ENCODE assay signal across 8 mouse cellular contexts in the genomic region with DNA sequence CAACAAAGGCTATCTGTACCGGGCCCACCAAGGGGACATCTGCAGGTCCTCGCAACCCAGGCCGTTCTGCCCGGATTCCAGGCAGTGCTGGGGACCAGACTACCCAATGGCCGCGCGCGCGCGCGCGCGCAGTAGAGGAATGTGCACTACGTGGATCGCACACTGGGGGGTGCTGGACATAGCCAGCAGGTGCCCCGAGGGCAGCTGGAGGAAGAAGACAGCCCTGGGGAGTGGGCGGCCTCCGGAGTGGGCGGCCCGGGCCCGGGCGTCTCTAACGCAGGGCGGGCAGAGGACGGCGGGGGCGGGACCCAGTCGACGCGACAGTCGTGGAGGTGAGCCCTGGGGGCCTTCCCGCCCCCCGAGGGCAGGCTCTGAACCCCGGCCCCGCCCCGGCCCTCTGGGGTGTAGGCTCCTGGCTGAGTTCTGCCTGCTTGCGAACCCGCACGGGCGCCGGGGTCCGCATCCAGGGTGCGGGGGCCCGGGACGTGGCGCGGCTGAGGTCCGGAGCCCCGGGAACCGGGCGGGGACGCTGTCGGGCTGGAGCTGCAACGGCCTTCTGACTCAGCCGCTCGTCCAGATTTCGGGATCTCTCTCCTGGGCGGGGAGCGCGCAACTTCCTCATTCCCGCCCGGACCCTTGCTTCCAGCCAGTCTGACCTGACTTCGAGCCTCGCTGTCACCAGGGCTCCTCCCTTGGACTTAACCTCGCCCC. TPM values are rescaled to one million over a fixed set of nuclear protein-coding genes. Genes with fewer than 3 reads are reported as not detected.
DNase-seq lines count a peak whose midpoint lies in the region; ATAC-seq and TF ChIP-seq lines count a peak whose summit lies in the region.

A gene (plus strand): TSS at position 188 of the 711 bp plus-strand sequence.

- peak within 1 kb of the TSS; percentile 60; the same call in 1 of the 2 replicates for H3K27ac ChIP-seq in embryonic facial prominence, embryonic 15.5 days (replicated peaks)
- H3K27ac ChIP-seq in heart, embryonic 10.5 days: peak within 1 kb of the TSS; percentile 90
- H3K27ac ChIP-seq in kidney, embryonic 15.5 days: peak within 1 kb of the TSS; percentile 60; the same call in 1 of the 2 replicates
- 0 out of 2 replicates have a peak within 1 kb of the TSS, but pooled peaks have one; percentile 17 for H3K27ac ChIP-seq in liver, adult 2 months (replicated peaks; ENCODE audit: insufficient read depth, low read depth, low read length)

- no peaks in the 10 kb centered on the region for H3K79me2 ChIP-seq in liver, adult 2 months (ENCODE audit: control insufficient read depth, insufficient read depth, low read length)

- H3K9me3 ChIP-seq in embryonic facial prominence, embryonic 15.5 days (replicated peaks): no peaks in the 10 kb centered on the region
- H3K9me3 ChIP-seq in heart, embryonic 10.5 days: no peaks in the 10 kb centered on the region
- H3K9me3 ChIP-seq in kidney, embryonic 15.5 days (replicated peaks): no peaks in the 10 kb centered on the region

- H3K36me3 ChIP-seq in embryonic facial prominence, embryonic 15.5 days: no peaks in the 10 kb centered on the region
- H3K36me3 ChIP-seq in heart, embryonic 10.5 days: peaks cover 10% of the 10 kb centered on the region
- H3K36me3 ChIP-seq in kidney, embryonic 15.5 days: no peaks in the 10 kb centered on the region
- H3K36me3 ChIP-seq in liver, adult 2 months (ENCODE audit: control insufficient read depth, insufficient read depth, low read length): no peaks in the 10 kb centered on the region

- TF ChIP-seq POLR2A in liver, adult 2 months (IDR thresholded peaks at IDR 0.05; ENCODE audit: extremely low read depth, insufficient read depth, low read length): peak; percentile 51; the same call in 1 of the 2 replicates

- H3K4me3 ChIP-seq in embryonic facial prominence, embryonic 15.5 days (replicated peaks): peak within 1 kb of the TSS; percentile 62
- peak within 1 kb of the TSS; percentile 75 for H3K4me3 ChIP-seq in heart, embryonic 10.5 days
- peak within 1 kb of the TSS; percentile 72 for H3K4me3 ChIP-seq in kidney, embryonic 15.5 days (replicated peaks)
- H3K4me3 ChIP-seq in liver, adult 2 months (ENCODE audit: insufficient read depth, low read depth, low read length): peak within 1 kb of the TSS; percentile 75

- H3K27me3 ChIP-seq in embryonic facial prominence, embryonic 15.5 days: no peaks in the 10 kb centered on the region; the same call in 1 of the 2 replicates
- peaks cover 8% of the 10 kb centered on the region; the same call in 1 of the 2 replicates for H3K27me3 ChIP-seq in heart, embryonic 10.5 days (ENCODE audit: insufficient read depth, poor library complexity, severe bottlenecking)
- H3K27me3 ChIP-seq in kidney, embryonic 15.5 days: peaks cover 3% of the 10 kb centered on the region; the same call in 1 of the 2 replicates
- H3K27me3 ChIP-seq in liver, adult 2 months (ENCODE audit: control insufficient read depth, insufficient read depth, low read length): no peaks in the 10 kb centered on the region

- peak within 1 kb of the TSS; percentile 83 for H3K4me2 ChIP-seq in embryonic facial prominence, embryonic 15.5 days (replicated peaks)
- H3K4me2 ChIP-seq in kidney, embryonic 15.5 days: peak within 1 kb of the TSS; percentile 94

- ATAC-seq in embryonic facial prominence, embryonic 15.5 days (ENCODE audit: insufficient number of reproducible peaks, low FRiP score, low TSS enrichment, low read depth): peak; percentile 92
- peak; percentile 94 for ATAC-seq in kidney, embryonic 15.5 days (replicated peaks; ENCODE audit: low FRiP score)
- ATAC-seq in monocyte, adult 5-6 weeks (replicated peaks; ENCODE audit: insufficient number of reproducible peaks, low FRiP score, low TSS enrichment, poor library complexity, severe bottlenecking): peak; percentile 83

- DNase-seq in 3T3-L1 (ENCODE audit: low read depth, low spot score): peak; percentile 88
- DNase-seq in adrenal gland, adult 2 months: peak; percentile 96
- DNase-seq in heart, embryonic 10.5 days (ENCODE audit: low spot score): peak; percentile 95
- peak; percentile 83 for DNase-seq in liver, adult 2 months (ENCODE audit: extremely low read depth, low read depth, low spot score)
- DNase-seq in spleen, postnatal 36 days (ENCODE audit: low spot score in 2 of 2): peak; percentile 85 to 86

- peak; percentile 82 for TF ChIP-seq CTCF in liver, adult 2 months (IDR thresholded peaks at IDR 0.05; ENCODE audit: low read depth, low read length)

- H3K9ac ChIP-seq in embryonic facial prominence, embryonic 15.5 days: peak within 1 kb of the TSS; percentile 52
- peak within 1 kb of the TSS; percentile 70 for H3K9ac ChIP-seq in kidney, embryonic 15.5 days
- peak within 1 kb of the TSS; percentile 74 for H3K9ac ChIP-seq in liver, adult 2 months (ENCODE audit: low read depth, low read length)

- H3K4me1 ChIP-seq in embryonic facial prominence, embryonic 15.5 days: peaks cover 16% of the 10 kb centered on the region; the same call in 1 of the 2 replicates
- H3K4me1 ChIP-seq in heart, embryonic 10.5 days: peaks cover 34% of the 10 kb centered on the region
- H3K4me1 ChIP-seq in kidney, embryonic 15.5 days: peaks cover 12% of the 10 kb centered on the region; the same call in 1 of the 2 replicates
- peaks cover 4% of the 10 kb centered on the region; the same call in 1 of the 2 replicates for H3K4me1 ChIP-seq in liver, adult 2 months (ENCODE audit: control insufficient read depth, insufficient read depth, low read length)

- 1% methylated on average over 58 of the region's 65 CpGs for WGBS in embryonic facial prominence, embryonic 15.5 days
- under 1% methylated on average over 63 of the region's 65 CpGs for WGBS in heart, embryonic 10.5 days
- under 1% methylated on average over 65 of the region's 65 CpGs for WGBS in kidney, embryonic 15.5 days
- WGBS in liver, adult 2 months: under 1% methylated on average over 64 of the region's 65 CpGs

RNA-seq across cellular contexts. Expression of the gene that starts here (rescaled TPM):
- 10 to 100 TPM in 1 of 2 experiments, 1 to 10 TPM in 1; 8.0 to 10.9 TPM for total RNA-seq in adrenal gland, adult 2 months (2021)
- polyA plus RNA-seq in adrenal gland, adult 2 months (2012; rRNA removed): 12.8 and 18.4 TPM in 2 replicates
- 10.3 and 13.2 TPM in 2 replicates for polyA plus RNA-seq in embryonic facial prominence, embryonic 15.5 days (2015; fragmentation: Nextera tagmentation; extraction: Ambion mirVana)
- 9.4 TPM in 2 replicates for polyA plus RNA-seq in heart, embryonic 10.5 days (2016; fragmentation: Nextera tagmentation; extraction: Ambion mirVana)
- 6.5 and 8.2 TPM in 2 replicates for polyA plus RNA-seq in kidney, embryonic 15.5 days (2015; fragmentation: Nextera tagmentation; extraction: Ambion mirVana)
- total RNA-seq in liver, adult 2 months (2014; rRNA removed): 3.3 and 3.8 TPM in 2 replicates
- 6.4 and 9.5 TPM in 2 replicates for polyA plus RNA-seq in liver, adult 2 months (2012; rRNA removed)
- 5.1 to 22.0 TPM (median 11.1 TPM) in 3 replicates for total RNA-seq in monocyte, adult 5-6 weeks (2017)

Comparison
In these comparisons a context has a peak if more than half of its experiments do, and no peak if none do; other contexts are left out.
1. Peak in every context shown above with its lines: DNase-seq, ATAC-seq, H3K4me3 ChIP-seq and H3K27ac ChIP-seq.
2. H3K27ac ChIP-seq: peak in every context shown above with its lines; median percentile 90 in heart, embryonic 10.5 days; 60 in embryonic facial prominence, embryonic 15.5 days; 60 in kidney, embryonic 15.5 days; 17 in liver, adult 2 months.